Mouse (Mus musculus) stomach, embryonic 16.5 days (tissue): ENCODE data around the gene Borcs5. TPM values are rescaled to one million over a fixed set of nuclear protein-coding genes. Genes with fewer than 3 reads are reported as not detected.

Source experiments
- ATAC-seq: fragments of 200-750 bp; cut with Nextera tagmentation; 2 replicates; pipeline ENCODE4 v1.8.0; 2017; ENCODE audit warnings: moderate number of reproducible peaks, moderate TSS enrichment; ENCODE audit not compliant: insufficient read depth, low FRiP score
- H3K27ac ChIP-seq: fragments of 300-500 bp; sonication (generic); 2 replicates; pipeline ENCODE4 v1.5.1; 2014; ENCODE audit warnings: low read length
- H3K27me3 ChIP-seq: fragments of 300-500 bp; sonication (generic); 2 replicates; pipeline ENCODE4 v1.6.1; 2014; ENCODE audit warnings: low read length, control low read depth, mixed read lengths; ENCODE audit not compliant: control insufficient read depth, insufficient read depth
- H3K36me3 ChIP-seq: fragments of 300-500 bp; sonication (generic); 2 replicates; pipeline ENCODE4 v1.6.1; 2014; ENCODE audit warnings: low read length; ENCODE audit not compliant: control insufficient read depth, insufficient read depth
- H3K4me1 ChIP-seq: fragments of 300-500 bp; sonication (generic); 2 replicates; pipeline ENCODE4 v1.6.1; 2014; ENCODE audit warnings: low read length, control low read depth, mixed read lengths; ENCODE audit not compliant: control insufficient read depth, insufficient read depth
- H3K4me2 ChIP-seq: fragments of 300-500 bp; sonication (generic); 2 replicates; pipeline ENCODE4 v1.6.1; 2014; ENCODE audit warnings: low read depth, low read length, mixed read lengths
- H3K4me3 ChIP-seq: fragments of 300-500 bp; sonication (generic); replicated peaks from 2 replicates; pipeline ENCODE4 v1.5.1; 2014; ENCODE audit warnings: mild to moderate bottlenecking, low read length
- H3K9ac ChIP-seq: fragments of 300-500 bp; sonication (generic); 2 replicates; pipeline ENCODE4 v1.6.1; 2014; ENCODE audit warnings: low read length
- H3K9me3 ChIP-seq: fragments of 300-500 bp; sonication (generic); replicated peaks from 2 replicates; pipeline ENCODE4 v1.6.1; 2016; ENCODE audit warnings: low read length, control low read depth; ENCODE audit not compliant: control insufficient read depth
- WGBS: fragments of 180-500 bp; shearing (Covaris S2); extraction: QIAGEN DNeasy Blood & Tissue Kit; methylation state at CpG from one replicate; pipeline ENCODE4 v1.1.7; 2014; 5-methylcytosine and 5-hydroxymethylcytosine counted together
- polyA plus RNA-seq: library from polyadenylated mRNA; unstranded; fragments of >200 nt; fragmentation: Nextera tagmentation; extraction: Ambion mirVana; gene quantifications from 2 replicates; pipeline ENCODE4 v1.2.1, GENCODE M21; 2015

Borcs5 gene
- polyA plus RNA-seq, 1 experiment from 2014 or later: 17.7 TPM

DNA sequence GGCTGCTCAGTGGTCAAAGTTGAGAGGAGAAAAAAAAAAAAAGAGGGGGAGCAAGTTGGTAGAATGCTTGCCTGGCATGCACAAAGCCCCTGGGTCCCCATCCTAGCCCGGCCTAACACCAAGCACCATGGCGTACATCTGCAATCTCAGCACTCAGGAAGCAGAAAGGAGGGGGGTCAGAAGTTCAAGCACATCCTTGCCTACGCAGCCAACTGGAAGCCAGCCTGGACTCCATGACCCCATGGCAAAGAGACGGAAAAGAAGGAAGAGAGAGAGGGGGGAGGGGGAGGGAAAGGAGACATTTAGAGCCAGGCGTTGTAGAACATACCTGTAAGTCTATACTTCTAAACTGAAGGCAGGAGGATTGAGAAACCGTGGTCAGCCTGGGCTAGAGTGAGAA is 32.8 kb upstream of the Borcs5 start:
- no peak for ATAC-seq
- WGBS: 58% methylated on average over 6 of the region's 6 CpGs
- H3K9me3 ChIP-seq: no peaks in the 10 kb centered on the region
- H3K4me1 ChIP-seq: peaks cover 6% of the 10 kb centered on the region; the same call in 1 of the 2 replicates
- H3K36me3 ChIP-seq: no peaks in the 10 kb centered on the region
- no peaks in the 10 kb centered on the region for H3K27me3 ChIP-seq
- H3K4me2 ChIP-seq: no peak overlapping the region
- no peak overlapping the region for H3K4me3 ChIP-seq
- H3K9ac ChIP-seq: no peak overlapping the region
- H3K27ac ChIP-seq: no peak overlapping the region

DNA sequence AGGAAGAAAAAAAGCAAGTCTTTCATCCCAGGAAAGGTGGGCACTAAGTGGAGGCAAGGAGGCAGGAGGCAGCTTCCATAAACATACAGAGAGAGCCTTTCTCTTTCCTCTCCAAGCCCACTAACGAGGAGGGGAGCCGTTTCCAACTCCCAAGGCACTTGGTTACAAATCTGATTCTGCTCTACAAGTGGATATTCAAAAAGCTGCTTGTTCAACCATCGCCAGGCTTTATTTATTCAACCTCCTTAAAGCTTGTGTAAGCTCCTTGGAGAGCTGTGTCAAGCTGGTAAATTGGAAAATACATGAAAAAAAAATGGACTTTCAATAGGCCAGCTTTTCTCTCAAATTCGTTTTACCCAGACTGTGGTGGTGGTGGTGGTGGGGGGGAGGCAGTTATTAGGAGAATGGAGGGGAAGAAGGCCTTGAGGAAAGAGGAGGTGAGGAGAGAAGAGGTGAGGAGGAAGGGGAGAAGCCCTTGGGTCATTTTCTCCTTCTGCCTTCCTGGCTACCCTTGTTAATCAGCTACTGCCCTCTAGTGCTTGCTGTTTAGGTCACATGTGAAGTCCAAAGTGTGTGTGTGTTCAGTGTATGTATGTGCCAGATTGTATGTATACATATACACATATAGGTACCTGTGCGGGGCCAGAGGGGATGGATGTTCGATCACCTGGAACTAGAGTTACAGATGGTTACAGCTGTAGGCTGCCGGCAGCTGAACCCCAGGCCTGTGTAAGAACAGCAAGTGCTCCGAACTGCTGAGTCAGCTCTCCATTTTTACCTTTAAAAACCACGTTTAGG is 32.2 kb upstream of the Borcs5 start:
- ATAC-seq: 0 out of 2 replicates have a peak, but pooled peaks have one; percentile 30
- no peaks in the 10 kb centered on the region for H3K9me3 ChIP-seq
- peaks cover 11% of the 10 kb centered on the region; the same call in 1 of the 2 replicates for H3K4me1 ChIP-seq
- no peak overlapping the region for H3K4me3 ChIP-seq
- 52% methylated on average over 9 of the region's 9 CpGs for WGBS
- no peak overlapping the region for H3K9ac ChIP-seq
- no peak overlapping the region for H3K27ac ChIP-seq
- no peak overlapping the region for H3K4me2 ChIP-seq
- H3K27me3 ChIP-seq: no peaks in the 10 kb centered on the region
- H3K36me3 ChIP-seq: no peaks in the 10 kb centered on the region

DNA sequence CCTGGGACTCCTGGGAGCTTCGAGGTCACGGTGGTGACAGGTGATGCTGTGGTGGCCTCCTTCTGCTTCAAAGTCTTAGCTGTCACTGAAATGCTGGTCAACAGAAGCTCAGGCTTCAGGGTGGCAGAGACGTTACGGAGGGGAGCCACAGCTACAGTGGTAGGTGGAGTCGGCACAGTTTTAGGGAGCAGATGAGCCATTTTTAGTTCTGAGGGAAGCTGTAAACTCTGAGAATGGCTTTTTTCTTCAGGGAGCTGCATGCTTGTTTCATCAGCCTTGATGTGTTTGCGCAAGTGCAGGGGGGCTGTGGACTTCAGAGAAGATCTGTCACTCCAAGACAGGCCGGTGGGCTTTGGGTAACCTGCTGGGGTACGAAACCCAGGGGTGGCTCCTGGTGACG is 28.9 kb upstream of the Borcs5 start:
- no peak for ATAC-seq
- no peak overlapping the region for H3K27ac ChIP-seq
- no peak overlapping the region for H3K9ac ChIP-seq
- H3K9me3 ChIP-seq: no peaks in the 10 kb centered on the region
- H3K4me3 ChIP-seq: no peak overlapping the region
- H3K27me3 ChIP-seq: no peaks in the 10 kb centered on the region
- no peaks in the 10 kb centered on the region for H3K36me3 ChIP-seq
- H3K4me1 ChIP-seq: peaks cover 30% of the 10 kb centered on the region; the same call in 1 of the 2 replicates
- WGBS: 80% methylated on average over 9 of the region's 9 CpGs
- no peak overlapping the region for H3K4me2 ChIP-seq

DNA sequence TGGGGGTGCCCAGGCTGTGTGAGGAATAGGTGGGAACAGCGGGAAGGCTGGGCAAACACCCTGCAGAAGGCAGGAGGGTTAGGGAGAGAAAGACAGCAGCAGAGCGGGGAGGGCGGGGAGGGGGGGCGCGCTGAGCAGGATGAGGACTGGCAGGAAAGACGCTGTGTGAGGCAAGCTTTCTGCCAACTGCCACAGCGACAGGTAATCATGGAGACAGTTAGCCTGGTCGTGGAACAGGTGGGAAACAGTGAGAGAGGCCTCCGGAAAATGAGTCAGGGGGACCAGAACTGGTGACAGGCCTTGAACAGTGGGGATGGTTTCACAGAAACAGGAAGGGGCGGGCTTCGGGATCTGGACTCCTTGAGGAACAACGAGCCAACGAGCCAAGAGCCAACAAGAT is 27.4 kb upstream of the Borcs5 start:
- peak overlapping the region; percentile 55; the same call in 1 of the 2 replicates for H3K27ac ChIP-seq
- no peak for ATAC-seq
- no peaks in the 10 kb centered on the region for H3K27me3 ChIP-seq
- peak overlapping the region; percentile 34 for H3K4me2 ChIP-seq
- 54% methylated on average over 13 of the region's 13 CpGs for WGBS
- peaks cover 26% of the 10 kb centered on the region; the same call in 1 of the 2 replicates for H3K4me1 ChIP-seq
- no peak overlapping the region; the same call in 1 of the 2 replicates for H3K9ac ChIP-seq
- H3K9me3 ChIP-seq: no peaks in the 10 kb centered on the region
- H3K36me3 ChIP-seq: no peaks in the 10 kb centered on the region
- no peak overlapping the region for H3K4me3 ChIP-seq

DNA sequence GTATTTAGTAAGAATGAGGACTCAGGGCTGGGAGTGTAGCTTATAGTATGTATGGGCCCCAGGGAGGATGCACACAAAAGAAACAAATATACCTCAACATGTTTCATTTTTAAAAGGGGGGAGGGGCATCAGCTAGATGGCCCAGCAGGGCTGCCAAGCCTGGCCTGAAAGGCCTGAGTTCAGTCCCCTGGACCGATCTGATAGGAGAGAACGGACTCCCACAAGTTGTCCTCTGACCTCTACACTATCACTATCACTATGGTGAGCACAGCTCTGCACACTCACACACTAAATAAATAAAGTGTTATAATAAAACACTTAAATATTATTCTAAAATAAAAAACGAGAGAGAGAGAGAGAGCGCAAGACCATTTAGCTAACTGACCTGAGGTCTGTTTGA is 25.0 kb upstream of the Borcs5 start:
- peak overlapping the region; percentile 64 for H3K27ac ChIP-seq
- H3K27me3 ChIP-seq: no peaks in the 10 kb centered on the region
- no peaks in the 10 kb centered on the region for H3K9me3 ChIP-seq
- peak; percentile 63 for ATAC-seq
- 37% methylated on average over 4 of the region's 4 CpGs for WGBS
- H3K4me2 ChIP-seq: peak overlapping the region; percentile 52
- H3K4me1 ChIP-seq: peaks cover 26% of the 10 kb centered on the region; the same call in 1 of the 2 replicates
- H3K36me3 ChIP-seq: no peaks in the 10 kb centered on the region
- H3K9ac ChIP-seq: no peak overlapping the region
- no peak overlapping the region; the same call in 1 of the 2 replicates for H3K4me3 ChIP-seq

DNA sequence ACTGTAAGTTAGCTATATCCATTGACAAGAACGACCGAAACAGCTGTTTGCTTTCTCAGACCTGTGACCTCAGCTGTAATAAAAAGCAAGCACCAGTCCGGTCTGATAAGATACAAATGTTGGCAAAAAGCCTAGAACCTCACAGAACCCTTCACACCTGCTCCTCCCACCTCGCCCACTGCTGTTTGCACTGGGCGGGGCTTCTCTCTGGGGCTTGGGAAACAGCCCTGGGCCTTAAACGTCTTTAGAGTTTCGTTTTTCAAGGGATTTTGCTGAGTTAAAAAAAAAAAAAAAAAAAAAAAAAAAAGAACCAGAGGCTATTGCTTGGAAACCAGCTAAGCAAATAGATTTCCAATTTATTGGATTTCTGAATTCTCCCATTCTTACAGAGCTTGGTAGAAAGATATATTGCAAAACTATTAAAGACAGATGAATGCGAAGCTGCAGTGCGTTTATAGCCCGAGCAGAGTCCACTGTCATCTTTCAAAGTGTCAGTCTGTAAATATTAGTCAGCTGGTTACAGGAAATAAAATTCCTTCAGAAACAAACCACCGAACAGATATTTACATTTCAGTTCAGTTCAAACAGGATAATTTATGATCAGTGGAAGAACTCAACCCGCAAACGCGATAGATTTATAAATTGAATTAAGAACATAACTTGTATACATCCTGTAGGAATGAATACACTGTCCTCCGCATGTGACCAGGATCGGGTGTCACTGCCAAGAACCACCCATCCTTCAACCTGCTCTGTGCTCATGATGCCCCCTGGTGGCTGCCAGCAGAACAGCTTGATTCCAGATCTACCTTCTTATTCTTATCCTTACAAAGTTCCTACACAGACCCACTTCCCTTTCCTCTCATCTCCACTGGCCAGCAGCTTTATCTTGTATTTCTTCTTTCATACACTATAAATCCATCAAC is 24.3 kb upstream of the Borcs5 start:
- Histone ChIP-seq H3K36me3 (no peaks in the 10 kb centered on the region), H3K9me3 (no peaks in the 10 kb centered on the region), H3K27ac (peak overlapping the region; percentile 64), H3K9ac (no peak overlapping the region), H3K4me1 (peaks cover 26% of the 10 kb centered on the region; the same call in 1 of the 2 replicates), H3K4me3 (peak overlapping the region; percentile 34), H3K4me2 (peak overlapping the region; percentile 52), H3K27me3 (no peaks in the 10 kb centered on the region)
- 7% methylated on average over 16 of the region's 16 CpGs for WGBS
- peak; percentile 85 for ATAC-seq

DNA sequence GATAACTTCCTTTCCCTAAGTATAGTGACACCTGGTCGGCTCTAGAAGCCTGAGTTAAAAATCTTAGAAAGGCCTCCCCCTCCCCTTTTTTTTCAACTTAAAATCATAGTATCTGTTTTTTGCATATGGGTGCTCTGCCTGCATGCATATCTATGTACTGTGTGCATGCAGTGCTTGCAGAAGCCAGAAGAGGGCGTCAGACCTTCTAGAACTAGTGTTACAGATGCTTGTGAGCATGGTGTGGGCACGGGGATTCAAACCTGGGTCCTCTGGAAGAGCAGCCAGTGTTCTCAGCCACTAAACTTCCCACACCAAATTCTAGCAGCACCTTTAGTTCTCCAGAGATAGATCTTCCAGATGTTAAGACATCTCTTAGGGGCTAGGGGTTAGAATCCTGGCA is 21.7 kb upstream of the Borcs5 start:
- Histone ChIP-seq H3K4me3 (no peak overlapping the region), H3K27ac (no peak overlapping the region), H3K9me3 (no peaks in the 10 kb centered on the region), H3K27me3 (no peaks in the 10 kb centered on the region), H3K9ac (no peak overlapping the region), H3K4me2 (no peak overlapping the region), H3K36me3 (no peaks in the 10 kb centered on the region), H3K4me1 (peaks cover 16% of the 10 kb centered on the region; the same call in 1 of the 2 replicates)
- WGBS: 57% methylated on average over 3 of the region's 3 CpGs
- ATAC-seq: no peak

DNA sequence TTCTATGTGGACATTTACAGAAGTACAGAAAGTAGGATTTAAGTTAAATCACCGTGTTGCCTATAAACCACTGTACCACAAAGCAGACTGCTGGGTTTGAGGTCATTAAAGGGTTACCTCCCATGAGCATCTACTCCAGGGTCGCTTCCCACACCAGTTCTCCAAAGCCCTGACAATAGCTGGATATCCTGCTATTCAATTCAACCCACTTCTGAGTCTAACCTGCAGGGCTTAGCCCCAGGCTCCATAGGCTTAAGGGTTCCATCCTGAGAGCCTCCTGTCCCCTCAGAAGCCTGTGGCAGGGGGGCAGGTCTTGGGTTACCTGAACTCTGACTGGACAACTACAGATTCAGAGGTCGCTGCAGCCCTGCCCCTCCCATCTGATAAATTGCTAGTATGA is 19.2 kb upstream of the Borcs5 start:
- Histone ChIP-seq H3K4me2 (no peak overlapping the region), H3K4me1 (peaks cover 7% of the 10 kb centered on the region; the same call in 1 of the 2 replicates), H3K27me3 (no peaks in the 10 kb centered on the region), H3K4me3 (no peak overlapping the region), H3K27ac (no peak overlapping the region), H3K9ac (no peak overlapping the region), H3K36me3 (no peaks in the 10 kb centered on the region), H3K9me3 (no peaks in the 10 kb centered on the region)
- ATAC-seq: peak; percentile 23; the same call in 1 of the 2 replicates
- WGBS: 77% methylated on average over 3 of the region's 3 CpGs
